Mouse (Mus musculus): ENCODE data around the gene Mafg. TPM values are rescaled to one million over a fixed set of nuclear protein-coding genes. Genes with fewer than 3 reads are reported as not detected.

Mafg gene
- polyA plus RNA-seq, 1 experiment: 29.9 TPM

DNA sequence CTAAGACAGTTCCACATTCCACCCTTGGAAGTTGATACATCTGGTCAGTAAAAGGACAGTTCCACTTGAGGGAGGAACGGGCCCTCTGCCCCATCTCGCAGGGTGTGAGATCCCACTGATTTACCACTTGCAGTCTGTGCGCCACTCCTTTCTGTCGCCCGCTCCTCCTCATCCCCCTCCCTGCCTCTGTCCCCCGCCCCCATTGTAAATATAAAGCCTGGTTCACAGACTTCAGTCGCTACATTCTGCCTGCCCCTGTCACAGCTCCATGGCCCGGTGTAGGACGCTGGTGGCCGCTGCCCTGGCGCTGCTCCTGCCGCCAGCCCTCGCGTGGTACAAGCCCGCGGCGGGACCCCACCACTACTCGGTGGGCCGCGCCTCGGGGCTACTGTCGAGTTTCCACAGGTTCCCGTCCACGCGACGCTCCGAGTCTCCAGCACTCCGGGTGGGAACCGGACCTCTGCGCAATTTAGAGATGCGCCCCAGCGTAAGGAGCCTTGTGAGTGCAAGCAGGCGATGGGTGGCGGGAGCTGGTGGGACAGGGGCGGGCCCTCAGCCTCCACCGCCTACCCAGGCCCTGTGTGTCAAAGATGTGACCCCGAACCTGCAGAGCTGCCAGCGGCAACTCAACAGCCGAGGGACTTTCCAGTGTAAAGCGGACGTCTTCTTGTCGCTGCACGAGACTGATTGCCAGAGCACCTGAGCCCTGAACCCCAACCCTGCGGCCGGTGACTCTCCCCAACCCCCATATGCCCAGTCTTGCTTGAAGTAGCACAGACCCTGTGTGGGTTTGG, 25.0 kb downstream of the Mafg start, which contains the start of gene Npb:
Npb (plus strand) TSS at position 237 of the 794 bp plus-strand sequence.
- Histone ChIP-seq H3K4me3 (ENCODE audit: extremely low read depth, insufficient read depth, insufficient read length) (no peak within 1 kb of the TSS), H3K27ac (ENCODE audit: insufficient read depth, low read length) (no peak within 1 kb of the TSS), H3K36me3 (ENCODE audit: control insufficient read depth, insufficient read depth, low read length) (peaks cover 16% of the 10 kb centered on the region), H3K27me3 (ENCODE audit: control insufficient read depth, insufficient read depth, low read length) (no peaks in the 10 kb centered on the region), H3K4me1 (ENCODE audit: control insufficient read depth, insufficient read depth, insufficient read length) (no peaks in the 10 kb centered on the region)
- 31% methylated on average over 45 of the region's 45 CpGs for WGBS
- DNase-seq (ENCODE audit: low read depth in 1 of 2, low spot score in 2 of 2): no peak
- no peak for TF ChIP-seq POLR2A (IDR thresholded peaks at IDR 0.05; ENCODE audit: low read depth, low read length)
- TF ChIP-seq CTCF (IDR thresholded peaks at IDR 0.05; ENCODE audit: extremely low read depth, insufficient read depth, insufficient read length, insufficient replicate concordance): no peak

- no peak for DNase-seq (ENCODE audit: low read depth in 1 of 2, low spot score in 2 of 2)
- Histone ChIP-seq H3K27ac (ENCODE audit: insufficient read depth, low read length) (no peak overlapping the region), H3K27me3 (ENCODE audit: control insufficient read depth, insufficient read depth, low read length) (no peaks in the 10 kb centered on the region), H3K4me1 (ENCODE audit: control insufficient read depth, insufficient read depth, insufficient read length) (no peaks in the 10 kb centered on the region), H3K36me3 (ENCODE audit: control insufficient read depth, insufficient read depth, low read length) (peaks cover 17% of the 10 kb centered on the region), H3K4me3 (ENCODE audit: extremely low read depth, insufficient read depth, insufficient read length) (no peak overlapping the region)
- TF ChIP-seq POLR2A (IDR thresholded peaks at IDR 0.05; ENCODE audit: low read depth, low read length) (no peak), CTCF (IDR thresholded peaks at IDR 0.05; ENCODE audit: extremely low read depth, insufficient read depth, insufficient read length, insufficient replicate concordance) (no peak)
- WGBS: 95% methylated on average over 4 of the region's 4 CpGs
Observed at GRCm38 (mm10) chr11:120606764-120607163, 26.6 kb downstream of the Mafg start.

DNA sequence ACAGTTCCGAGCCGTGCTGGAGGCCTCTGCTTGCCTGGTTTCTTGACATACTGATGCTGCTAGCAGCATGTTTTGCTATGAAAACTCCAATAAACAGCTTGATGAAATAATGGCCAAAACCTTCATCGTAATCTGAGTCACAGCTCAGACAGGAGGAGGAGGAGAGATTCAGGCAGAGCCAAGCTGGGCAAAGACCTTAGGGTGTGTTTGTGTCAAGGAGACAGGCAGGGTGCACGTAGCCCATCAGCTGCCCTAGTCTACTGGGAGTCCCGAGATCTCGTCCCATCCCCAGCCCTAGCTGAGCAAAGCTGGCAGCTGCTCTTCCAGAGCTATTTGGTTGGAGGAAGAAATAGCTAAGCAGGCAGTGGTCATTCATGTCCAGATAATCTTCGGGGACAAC, 27.7 kb downstream of the Mafg start:
- 91% methylated on average over 7 of the region's 7 CpGs for WGBS
- peaks cover 13% of the 10 kb centered on the region for H3K36me3 ChIP-seq (ENCODE audit: control insufficient read depth, insufficient read depth, low read length)
- H3K27me3 ChIP-seq (ENCODE audit: control insufficient read depth, insufficient read depth, low read length): no peaks in the 10 kb centered on the region
- no peak overlapping the region for H3K27ac ChIP-seq (ENCODE audit: insufficient read depth, low read length)
- H3K4me3 ChIP-seq (ENCODE audit: extremely low read depth, insufficient read depth, insufficient read length): no peak overlapping the region
- no peaks in the 10 kb centered on the region for H3K4me1 ChIP-seq (ENCODE audit: control insufficient read depth, insufficient read depth, insufficient read length)
- DNase-seq (ENCODE audit: low read depth in 1 of 2, low spot score in 2 of 2): no peak
- TF ChIP-seq CTCF (IDR thresholded peaks at IDR 0.05; ENCODE audit: extremely low read depth, insufficient read depth, insufficient read length, insufficient replicate concordance): no peak
- no peak for TF ChIP-seq POLR2A (IDR thresholded peaks at IDR 0.05; ENCODE audit: low read depth, low read length)

DNA sequence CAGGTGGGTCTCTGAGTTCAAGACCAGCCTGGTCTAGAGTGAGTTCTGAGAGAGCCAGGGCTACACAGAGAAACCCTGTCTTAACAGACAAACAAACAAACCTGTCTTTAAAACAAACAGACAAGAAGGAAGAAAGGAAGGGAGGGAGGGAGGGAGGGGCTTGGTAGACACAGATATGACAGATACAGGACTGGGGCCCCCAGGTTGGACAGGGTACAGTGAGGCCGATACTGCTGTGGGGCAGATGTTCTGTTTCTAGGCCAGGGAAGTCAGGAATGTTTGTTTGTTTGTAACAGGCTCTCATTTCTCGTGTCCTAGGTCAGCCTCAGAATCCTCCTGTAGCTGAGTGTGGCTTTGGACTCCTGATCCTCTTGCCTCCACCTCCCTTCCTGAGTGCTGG, 29.9 kb downstream of the Mafg start:
- 89% methylated on average over 2 of the region's 2 CpGs for WGBS
- no peak overlapping the region for H3K27ac ChIP-seq (ENCODE audit: insufficient read depth, low read length)
- H3K36me3 ChIP-seq (ENCODE audit: control insufficient read depth, insufficient read depth, low read length): peaks cover 11% of the 10 kb centered on the region
- no peak overlapping the region for H3K4me3 ChIP-seq (ENCODE audit: extremely low read depth, insufficient read depth, insufficient read length)
- no peak for TF ChIP-seq CTCF (IDR thresholded peaks at IDR 0.05; ENCODE audit: extremely low read depth, insufficient read depth, insufficient read length, insufficient replicate concordance)
- no peak for TF ChIP-seq POLR2A (IDR thresholded peaks at IDR 0.05; ENCODE audit: low read depth, low read length)
- DNase-seq (ENCODE audit: low read depth in 1 of 2, low spot score in 2 of 2): no peak
- no peaks in the 10 kb centered on the region for H3K27me3 ChIP-seq (ENCODE audit: control insufficient read depth, insufficient read depth, low read length)
- peaks cover 8% of the 10 kb centered on the region for H3K4me1 ChIP-seq (ENCODE audit: control insufficient read depth, insufficient read depth, insufficient read length)

GRCm38 (mm10) chr11:120600716-120601115, 32.7 kb downstream of the Mafg start:
- no peaks in the 10 kb centered on the region for H3K27me3 ChIP-seq (ENCODE audit: control insufficient read depth, insufficient read depth, low read length)
- peaks cover 17% of the 10 kb centered on the region for H3K36me3 ChIP-seq (ENCODE audit: control insufficient read depth, insufficient read depth, low read length)
- no peak overlapping the region for H3K27ac ChIP-seq (ENCODE audit: insufficient read depth, low read length)
- DNase-seq (ENCODE audit: low read depth in 1 of 2, low spot score in 2 of 2): no peak
- TF ChIP-seq CTCF (IDR thresholded peaks at IDR 0.05; ENCODE audit: extremely low read depth, insufficient read depth, insufficient read length, insufficient replicate concordance) (no peak), POLR2A (IDR thresholded peaks at IDR 0.05; ENCODE audit: low read depth, low read length) (no peak)
- WGBS: 25% methylated on average over 3 of the region's 3 CpGs
- H3K4me1 ChIP-seq (ENCODE audit: control insufficient read depth, insufficient read depth, insufficient read length): peaks cover 17% of the 10 kb centered on the region
- H3K4me3 ChIP-seq (ENCODE audit: extremely low read depth, insufficient read depth, insufficient read length): no peak overlapping the region

DNA sequence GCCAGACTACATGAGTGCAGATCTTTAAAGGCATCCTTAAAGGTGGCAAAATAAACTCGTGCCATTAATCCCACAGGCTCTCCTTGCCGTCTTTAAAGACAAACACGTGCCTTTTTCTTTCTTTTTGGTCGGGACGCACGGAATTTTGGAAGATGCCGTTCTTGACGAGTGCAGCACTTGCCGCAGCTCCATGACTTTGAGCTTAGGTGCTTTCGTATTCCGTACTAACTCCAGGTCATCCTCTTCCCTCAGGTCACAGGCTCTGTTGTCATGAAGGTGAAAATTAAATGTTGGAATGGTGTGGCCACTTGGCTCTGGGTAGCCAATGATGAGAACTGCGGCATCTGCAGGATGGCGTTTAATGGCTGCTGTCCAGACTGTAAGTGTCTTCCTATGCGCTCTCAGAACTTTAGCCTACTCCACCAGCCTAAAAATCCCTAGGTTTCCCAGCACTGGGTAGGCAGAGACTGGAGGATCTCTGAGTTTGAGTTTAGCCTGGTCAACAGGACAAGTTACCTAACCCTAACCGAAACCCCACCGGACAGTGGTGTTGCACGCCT, 34.3 kb downstream of the Mafg start:
- Histone ChIP-seq H3K27me3 (ENCODE audit: control insufficient read depth, insufficient read depth, low read length) (no peaks in the 10 kb centered on the region), H3K4me1 (ENCODE audit: control insufficient read depth, insufficient read depth, insufficient read length) (peaks cover 17% of the 10 kb centered on the region), H3K36me3 (ENCODE audit: control insufficient read depth, insufficient read depth, low read length) (peaks cover 24% of the 10 kb centered on the region), H3K27ac (ENCODE audit: insufficient read depth, low read length) (peak overlapping the region; percentile 84), H3K4me3 (ENCODE audit: extremely low read depth, insufficient read depth, insufficient read length) (peak overlapping the region; percentile 84)
- WGBS: 53% methylated on average over 17 of the region's 17 CpGs
- DNase-seq (ENCODE audit: low read depth in 1 of 2, low spot score in 2 of 2): no peak
- TF ChIP-seq CTCF (IDR thresholded peaks at IDR 0.05; ENCODE audit: extremely low read depth, insufficient read depth, insufficient read length, insufficient replicate concordance): no peak
- no peak for TF ChIP-seq POLR2A (IDR thresholded peaks at IDR 0.05; ENCODE audit: low read depth, low read length)

Measured in spleen, adult 2 months (tissue).